Mouse (Mus musculus): ENCODE data around the gene Yipf3. TPM values are rescaled to one million over a fixed set of nuclear protein-coding genes. Genes with fewer than 3 reads are reported as not detected.

The Yipf3 gene
- polyA plus RNA-seq, 1 experiment, result 8.0 TPM

DNA sequence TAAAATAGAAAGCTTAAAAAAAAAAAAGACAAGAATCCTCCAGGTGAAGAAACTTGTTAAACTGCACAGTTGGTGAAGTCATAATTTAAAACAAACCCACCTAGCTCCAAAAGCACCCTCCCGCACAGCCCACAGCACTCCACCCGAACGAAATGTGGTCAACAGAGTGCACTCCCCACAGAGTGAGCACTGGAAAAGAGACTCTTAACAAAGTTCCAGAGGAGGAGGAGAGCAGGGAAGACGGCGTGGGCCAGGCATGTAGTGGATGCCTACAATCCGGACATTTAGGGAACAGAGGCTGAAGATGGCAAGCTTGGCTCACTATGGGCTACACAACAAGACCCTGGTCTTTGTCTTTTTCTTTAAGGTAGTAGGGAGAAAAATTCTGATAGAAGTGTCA lies 27.2 kb downstream of the Yipf3 start:
- no peak for TF ChIP-seq GATA1 (IDR thresholded peaks at IDR 0.05; ENCODE audit: low read length)
- no peak for TF ChIP-seq TAL1 (IDR thresholded peaks at IDR 0.05; ENCODE audit: low read length)
- peaks cover 85% of the 10 kb centered on the region for H3K36me3 ChIP-seq (ENCODE audit: control insufficient read depth)
- H3K9me3 ChIP-seq (ENCODE audit: control insufficient read depth, low read length), result no peaks in the 10 kb centered on the region
- no peaks in the 10 kb centered on the region for H3K27me3 ChIP-seq (ENCODE audit: control insufficient read depth)
- H3K4me3 ChIP-seq (replicated peaks), result no peak overlapping the region
- peaks cover 8% of the 10 kb centered on the region for H3K4me1 ChIP-seq (ENCODE audit: control insufficient read depth)

DNA sequence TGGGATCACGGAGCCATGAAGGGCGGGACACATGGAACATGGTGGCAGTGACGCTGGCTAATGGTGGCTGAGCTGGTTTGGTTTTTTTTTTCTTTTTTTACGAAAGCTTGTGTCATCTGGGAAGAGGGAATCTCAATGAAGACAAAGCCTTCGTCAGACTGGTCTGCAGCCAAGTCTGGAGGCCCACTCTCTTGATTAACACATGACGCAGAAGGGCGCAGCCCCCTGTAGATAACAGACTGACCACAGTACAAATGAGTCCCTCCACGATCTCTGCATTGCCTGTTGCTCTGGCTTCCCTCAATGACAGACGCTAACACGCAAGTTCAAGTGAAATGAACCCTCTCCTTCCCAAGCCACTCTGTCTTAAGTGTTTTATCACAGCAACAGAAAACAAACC lies 27.6 kb downstream of the Yipf3 start:
- Histone ChIP-seq H3K36me3 (ENCODE audit: control insufficient read depth) (peaks cover 85% of the 10 kb centered on the region), H3K27me3 (ENCODE audit: control insufficient read depth) (no peaks in the 10 kb centered on the region)

GRCm38 (mm10) chr17:46277586-46277985 lies 29.7 kb downstream of the Yipf3 start:
- Histone ChIP-seq H3K27me3 (ENCODE audit: control insufficient read depth) (no peaks in the 10 kb centered on the region), H3K9me3 (ENCODE audit: control insufficient read depth, low read length) (no peaks in the 10 kb centered on the region), H3K36me3 (ENCODE audit: control insufficient read depth) (peaks cover 74% of the 10 kb centered on the region), H3K4me3 (replicated peaks) (no peak overlapping the region), H3K4me1 (ENCODE audit: control insufficient read depth) (peaks cover 24% of the 10 kb centered on the region)
- TF ChIP-seq TAL1 (IDR thresholded peaks at IDR 0.05; ENCODE audit: low read length), result no peak
- no peak for TF ChIP-seq GATA1 (IDR thresholded peaks at IDR 0.05; ENCODE audit: low read length)

More for the DNA sequence above, 27.6 kb downstream of the Yipf3 start:
- Histone ChIP-seq H3K9me3 (ENCODE audit: control insufficient read depth, low read length) (no peaks in the 10 kb centered on the region), H3K4me1 (ENCODE audit: control insufficient read depth) (peaks cover 8% of the 10 kb centered on the region), H3K4me3 (replicated peaks) (no peak overlapping the region)
- TF ChIP-seq GATA1 (IDR thresholded peaks at IDR 0.05; ENCODE audit: low read length) (no peak), TAL1 (IDR thresholded peaks at IDR 0.05; ENCODE audit: low read length) (no peak)

GRCm38 (mm10) chr17:46278011-46278765 lies 30.3 kb downstream of the Yipf3 start:
- H3K4me3 ChIP-seq (replicated peaks), result no peak overlapping the region
- no peak for TF ChIP-seq TAL1 (IDR thresholded peaks at IDR 0.05; ENCODE audit: low read length)
- TF ChIP-seq GATA1 (IDR thresholded peaks at IDR 0.05; ENCODE audit: low read length), result no peak
- H3K4me1 ChIP-seq (ENCODE audit: control insufficient read depth), result peaks cover 27% of the 10 kb centered on the region
- no peaks in the 10 kb centered on the region for H3K27me3 ChIP-seq (ENCODE audit: control insufficient read depth)
- peaks cover 68% of the 10 kb centered on the region for H3K36me3 ChIP-seq (ENCODE audit: control insufficient read depth)
- no peaks in the 10 kb centered on the region for H3K9me3 ChIP-seq (ENCODE audit: control insufficient read depth, low read length)

GRCm38 (mm10) chr17:46282483-46283123 lies 34.7 kb downstream of the Yipf3 start, which contains the start of gene Tjap1:
Tjap1 (minus strand) TSS chr17:46283026.
- TF ChIP-seq GATA1 (IDR thresholded peaks at IDR 0.05; ENCODE audit: low read length), result no peak
- no peak for TF ChIP-seq TAL1 (IDR thresholded peaks at IDR 0.05; ENCODE audit: low read length)
- peaks cover 9% of the 10 kb centered on the region for H3K27me3 ChIP-seq (ENCODE audit: control insufficient read depth)
- peak within 1 kb of the TSS; percentile 91 for H3K4me3 ChIP-seq (replicated peaks)
- H3K4me1 ChIP-seq (ENCODE audit: control insufficient read depth), result peaks cover 26% of the 10 kb centered on the region
- H3K9me3 ChIP-seq (ENCODE audit: control insufficient read depth, low read length), result no peaks in the 10 kb centered on the region
- H3K36me3 ChIP-seq (ENCODE audit: control insufficient read depth), result peaks cover 36% of the 10 kb centered on the region

DNA sequence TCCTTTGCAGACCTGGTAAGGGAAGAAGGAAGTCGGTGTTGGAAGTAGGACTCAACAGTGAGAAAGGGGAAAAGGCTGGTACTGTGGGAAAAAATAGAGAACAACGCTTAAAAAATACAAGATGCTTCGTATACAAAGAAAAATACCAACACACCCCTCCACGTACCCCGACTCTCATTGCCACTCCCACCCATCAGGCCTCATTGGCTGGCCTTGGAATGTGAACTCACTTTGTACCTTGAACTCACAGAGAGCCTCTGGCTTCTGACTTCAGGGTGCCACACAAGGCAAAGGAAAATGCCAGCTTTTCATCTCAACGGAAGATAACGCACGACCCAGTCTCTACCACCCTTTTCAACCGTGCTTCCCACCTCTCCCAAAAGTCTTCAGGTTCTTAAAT lies 35.3 kb downstream of the Yipf3 start:
- H3K9me3 ChIP-seq (ENCODE audit: control insufficient read depth, low read length), result no peaks in the 10 kb centered on the region
- peak overlapping the region; percentile 91 for H3K4me3 ChIP-seq (replicated peaks)
- H3K36me3 ChIP-seq (ENCODE audit: control insufficient read depth), result peaks cover 32% of the 10 kb centered on the region
- TF ChIP-seq TAL1 (IDR thresholded peaks at IDR 0.05; ENCODE audit: low read length), result no peak
- TF ChIP-seq GATA1 (IDR thresholded peaks at IDR 0.05; ENCODE audit: low read length), result no peak
- peaks cover 9% of the 10 kb centered on the region for H3K27me3 ChIP-seq (ENCODE audit: control insufficient read depth)
- H3K4me1 ChIP-seq (ENCODE audit: control insufficient read depth), result peaks cover 26% of the 10 kb centered on the region

DNA sequence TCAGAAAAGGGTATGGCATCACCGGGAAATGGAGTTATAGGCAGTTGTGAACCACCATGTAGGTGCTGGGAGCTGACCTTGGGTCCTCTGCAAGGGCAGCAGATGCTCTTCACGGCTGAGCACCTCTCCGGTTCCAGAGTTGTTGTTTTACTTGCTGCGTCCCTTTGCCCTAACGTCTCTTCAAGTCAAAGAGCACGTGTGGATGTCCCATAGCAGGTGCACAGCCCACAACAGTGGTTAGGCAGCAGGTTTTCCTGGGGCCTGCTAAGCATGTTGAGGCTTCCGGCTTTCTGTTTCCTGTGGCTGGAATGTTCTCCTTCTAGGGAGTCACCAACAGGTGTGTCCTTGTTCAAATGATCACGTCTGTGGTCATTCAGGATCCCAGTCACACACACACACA lies 36.0 kb downstream of the Yipf3 start:
- TF ChIP-seq TAL1 (IDR thresholded peaks at IDR 0.05; ENCODE audit: low read length) (no peak), GATA1 (IDR thresholded peaks at IDR 0.05; ENCODE audit: low read length) (no peak)
- Histone ChIP-seq H3K4me1 (ENCODE audit: control insufficient read depth) (peaks cover 26% of the 10 kb centered on the region), H3K4me3 (replicated peaks) (no peak overlapping the region), H3K27me3 (ENCODE audit: control insufficient read depth) (peaks cover 9% of the 10 kb centered on the region), H3K9me3 (ENCODE audit: control insufficient read depth, low read length) (no peaks in the 10 kb centered on the region), H3K36me3 (ENCODE audit: control insufficient read depth) (peaks cover 24% of the 10 kb centered on the region)

DNA sequence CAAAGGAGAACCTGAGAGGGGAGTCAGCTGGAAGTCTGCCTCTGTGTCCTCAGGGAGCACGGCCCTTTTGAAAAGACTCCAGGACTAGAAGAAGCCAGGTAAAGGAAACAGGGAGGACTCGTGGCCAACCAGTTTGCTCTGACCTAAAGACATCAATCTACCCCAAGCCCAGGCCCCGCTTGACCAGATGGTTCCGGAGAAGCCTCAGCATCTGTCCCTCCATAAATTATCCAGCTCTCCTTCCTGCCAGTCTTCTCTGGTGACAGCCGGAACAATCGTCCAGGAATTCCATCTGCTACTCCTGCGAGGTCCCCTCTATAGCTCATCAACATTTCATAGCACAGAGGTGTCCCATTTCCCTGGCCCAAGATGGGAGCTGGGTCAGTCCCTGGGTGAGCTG lies 36.8 kb downstream of the Yipf3 start:
- TF ChIP-seq GATA1 (IDR thresholded peaks at IDR 0.05; ENCODE audit: low read length), result no peak
- TF ChIP-seq TAL1 (IDR thresholded peaks at IDR 0.05; ENCODE audit: low read length), result no peak
- H3K4me1 ChIP-seq (ENCODE audit: control insufficient read depth), result peaks cover 25% of the 10 kb centered on the region
- peaks cover 9% of the 10 kb centered on the region for H3K27me3 ChIP-seq (ENCODE audit: control insufficient read depth)
- H3K36me3 ChIP-seq (ENCODE audit: control insufficient read depth), result peaks cover 17% of the 10 kb centered on the region
- no peak overlapping the region for H3K4me3 ChIP-seq (replicated peaks)
- no peaks in the 10 kb centered on the region for H3K9me3 ChIP-seq (ENCODE audit: control insufficient read depth, low read length)

- Histone ChIP-seq H3K9me3 (ENCODE audit: control insufficient read depth, low read length) (no peaks in the 10 kb centered on the region), H3K36me3 (ENCODE audit: control insufficient read depth) (peaks cover 9% of the 10 kb centered on the region), H3K27me3 (ENCODE audit: control insufficient read depth) (peaks cover 12% of the 10 kb centered on the region), H3K4me1 (ENCODE audit: control insufficient read depth) (peaks cover 25% of the 10 kb centered on the region), H3K4me3 (replicated peaks) (no peak overlapping the region)
- TF ChIP-seq GATA1 (IDR thresholded peaks at IDR 0.05; ENCODE audit: low read length), result no peak
- TF ChIP-seq TAL1 (IDR thresholded peaks at IDR 0.05; ENCODE audit: low read length), result no peak
These were observed 37.5 kb downstream of the Yipf3 start for GRCm38 (mm10) chr17:46285407-46285806.
